Comparison of ENCODE assay signal across 26 mouse cellular contexts in genomic region chr6:51197000-51197774, GRCm38 (mm10).
DNase-seq lines count a peak whose midpoint lies in the region; ATAC-seq and TF ChIP-seq lines count a peak whose summit lies in the region.
"Had no signal": no experiment of that assay in that cellular context is flagged by ENCODE, and none has a peak within 500 bp of the region (broad histone marks: within the 10 kb centered on the region; RNA-seq: fewer than 3 reads in every experiment).

No protein-coding gene starts in this region.

- H3K9me3 ChIP-seq in heart, embryonic 11.5 days (replicated peaks; ENCODE audit: control insufficient read depth, low read length) = no peaks in the 10 kb centered on the region
- H3K9me3 ChIP-seq in limb, embryonic 10.5 days (replicated peaks) = no peaks in the 10 kb centered on the region
- H3K9me3 ChIP-seq in limb, embryonic 13.5 days = no peaks in the 10 kb centered on the region
- no peaks in the 10 kb centered on the region for H3K9me3 ChIP-seq in midbrain, postnatal 0 days (ENCODE audit: low read length)
- H3K9me3 ChIP-seq: forebrain, embryonic 10.5 days; forebrain, embryonic 13.5 days; G1E; heart, embryonic 12.5 days; hindbrain, embryonic 10.5 days; hindbrain, embryonic 13.5 days had no signal

- no peak for TF ChIP-seq CTCF in midbrain, postnatal 0 days (IDR thresholded peaks at IDR 0.05)

- H3K27ac ChIP-seq in heart, embryonic 11.5 days (ENCODE audit: low read depth, low read length) = no peak overlapping the region
- peak overlapping the region; percentile 86 for H3K27ac ChIP-seq in limb, embryonic 10.5 days
- H3K27ac ChIP-seq in limb, embryonic 13.5 days = peak overlapping the region; percentile 44
- H3K27ac ChIP-seq in midbrain, postnatal 0 days (ENCODE audit: low read depth, low read length) = no peak overlapping the region
- H3K27ac ChIP-seq: forebrain, embryonic 10.5 days; forebrain, embryonic 13.5 days; heart, adult 2 months; hindbrain, embryonic 10.5 days; hindbrain, embryonic 13.5 days had no signal

- H3K9ac ChIP-seq in heart, embryonic 11.5 days (ENCODE audit: low read depth, low read length) = no peak overlapping the region
- no peak overlapping the region for H3K9ac ChIP-seq in limb, embryonic 13.5 days
- no peak overlapping the region for H3K9ac ChIP-seq in midbrain, postnatal 0 days (replicated peaks; ENCODE audit: low read length, poor library complexity, severe bottlenecking)
- H3K9ac ChIP-seq: forebrain, embryonic 13.5 days; heart, embryonic 12.5 days; hindbrain, embryonic 13.5 days had no signal

- no peak overlapping the region for H3K4me3 ChIP-seq in heart, embryonic 11.5 days (ENCODE audit: low read depth, low read length)
- peak overlapping the region; percentile 37 for H3K4me3 ChIP-seq in limb, embryonic 10.5 days
- peak overlapping the region; percentile 10; the same call in 1 of the 2 replicates for H3K4me3 ChIP-seq in limb, embryonic 13.5 days
- H3K4me3 ChIP-seq in midbrain, postnatal 0 days (ENCODE audit: low read depth, low read length) = no peak overlapping the region
- H3K4me3 ChIP-seq: forebrain, embryonic 10.5 days; forebrain, embryonic 13.5 days; heart, adult 2 months; heart, embryonic 12.5 days; hindbrain, embryonic 10.5 days; hindbrain, embryonic 13.5 days had no signal

- peaks cover 5% of the 10 kb centered on the region for H3K27me3 ChIP-seq in heart, embryonic 11.5 days (ENCODE audit: control insufficient read depth, insufficient read depth, low read length)
- H3K27me3 ChIP-seq in limb, embryonic 10.5 days (ENCODE audit: low read depth, poor library complexity, severe bottlenecking) = no peaks in the 10 kb centered on the region
- H3K27me3 ChIP-seq in limb, embryonic 13.5 days = peaks cover 48% of the 10 kb centered on the region
- peaks cover 19% of the 10 kb centered on the region; the same call in 1 of the 2 replicates for H3K27me3 ChIP-seq in midbrain, postnatal 0 days (ENCODE audit: insufficient read depth, low read length)
- H3K27me3 ChIP-seq: CH12.LX had no signal

- H3K4me2 ChIP-seq in heart, embryonic 11.5 days = 0 out of 2 replicates have a peak overlapping the region, but pooled peaks have one; percentile 41
- peak overlapping the region; percentile 52 for H3K4me2 ChIP-seq in limb, embryonic 13.5 days (replicated peaks)
- no peak overlapping the region for H3K4me2 ChIP-seq in midbrain, postnatal 0 days (ENCODE audit: low read depth, low read length, poor library complexity, severe bottlenecking)
- H3K4me2 ChIP-seq: forebrain, embryonic 13.5 days; heart, embryonic 12.5 days; hindbrain, embryonic 13.5 days had no signal

- intact Hi-C loops in heart, postnatal 10 days (cut with DNase I) = no loop called here

- H3K4me1 ChIP-seq in heart, embryonic 11.5 days (ENCODE audit: control insufficient read depth, insufficient read depth, low read length) = no peaks in the 10 kb centered on the region
- peaks cover 90% of the 10 kb centered on the region for H3K4me1 ChIP-seq in limb, embryonic 10.5 days
- peaks cover 39% of the 10 kb centered on the region for H3K4me1 ChIP-seq in limb, embryonic 13.5 days
- H3K4me1 ChIP-seq in midbrain, postnatal 0 days (ENCODE audit: insufficient read depth, low read length) = no peaks in the 10 kb centered on the region
- H3K4me1 ChIP-seq: forebrain, embryonic 13.5 days had no signal

- 55% methylated on average over 16 of the region's 16 CpGs for WGBS in heart, embryonic 11.5 days (ENCODE audit: insufficient replicate concordance)
- 25% methylated on average over 16 of the region's 16 CpGs for WGBS in limb, embryonic 10.5 days
- WGBS in limb, embryonic 13.5 days = 14% methylated on average over 16 of the region's 16 CpGs
- WGBS in midbrain, postnatal 0 days = 82% methylated on average over 16 of the region's 16 CpGs

- H3K36me3 ChIP-seq in heart, embryonic 11.5 days (ENCODE audit: control insufficient read depth, insufficient read depth, low read length) = no peaks in the 10 kb centered on the region
- H3K36me3 ChIP-seq in limb, embryonic 10.5 days = no peaks in the 10 kb centered on the region
- no peaks in the 10 kb centered on the region for H3K36me3 ChIP-seq in limb, embryonic 13.5 days
- H3K36me3 ChIP-seq in midbrain, postnatal 0 days (ENCODE audit: insufficient read depth, low read length) = no peaks in the 10 kb centered on the region
- H3K36me3 ChIP-seq: forebrain, embryonic 10.5 days; G1E; heart, embryonic 12.5 days; hindbrain, embryonic 10.5 days; hindbrain, embryonic 13.5 days had no signal

- DNase-seq in heart, postnatal 10 days = no peak
- peak; percentile 67 for DNase-seq in limb, embryonic 10.5 days (ENCODE audit: low spot score)
- no peak for DNase-seq in urinary bladder, postnatal 25 days (ENCODE audit: low spot score)
- no peak for DNase-seq in right cerebral cortex, postnatal 36 days (ENCODE audit: low spot score in 2 of 2)
- DNase-seq in midbrain, postnatal 0 days (ENCODE audit: low spot score) = no peak
- DNase-seq: adrenal gland, postnatal 10 days; adrenal gland, postnatal 36 days; B cell, adult 2 months; cerebellum, adult 18-20 months; cerebellum, adult 9-10 months; cerebellum, postnatal 14 days; gastrocnemius, postnatal 25 days; heart, adult 2 months; heart, postnatal 36 days had no signal

- no peak for ATAC-seq in heart, embryonic 11.5 days (replicated peaks; ENCODE audit: insufficient number of reproducible peaks, low FRiP score, low TSS enrichment)
- ATAC-seq in limb, embryonic 13.5 days (ENCODE audit: low FRiP score, low read depth) = peak; percentile 66
- no peak for ATAC-seq in midbrain, postnatal 0 days (ENCODE audit: low FRiP score)
- ATAC-seq: forebrain, embryonic 13.5 days; forebrain, embryonic 16.5 days; hindbrain, embryonic 16.5 days; Patski had no signal

Comparison
In these comparisons a context has a peak if more than half of its experiments do, and no peak if none do; other contexts are left out.
1. H3K27ac ChIP-seq: peak in limb, embryonic 10.5 days (single experiment) and limb, embryonic 13.5 days (single experiment); none in heart, embryonic 11.5 days (single experiment) and midbrain, postnatal 0 days (single experiment).
2. H3K4me3 ChIP-seq: peak in limb, embryonic 10.5 days (single experiment) and limb, embryonic 13.5 days (single experiment); none in heart, embryonic 11.5 days (single experiment) and midbrain, postnatal 0 days (single experiment).